Mouse (Mus musculus): ENCODE measurements around the gene Cdrt4.

Gene Cdrt4

GRCm38 (mm10) chr11:62951012-62951411 is at the start of gene Cdrt4:
Gene Cdrt4, plus strand, starts transcription at chr11:62951193.
- no peak for DNase-seq

DNA sequence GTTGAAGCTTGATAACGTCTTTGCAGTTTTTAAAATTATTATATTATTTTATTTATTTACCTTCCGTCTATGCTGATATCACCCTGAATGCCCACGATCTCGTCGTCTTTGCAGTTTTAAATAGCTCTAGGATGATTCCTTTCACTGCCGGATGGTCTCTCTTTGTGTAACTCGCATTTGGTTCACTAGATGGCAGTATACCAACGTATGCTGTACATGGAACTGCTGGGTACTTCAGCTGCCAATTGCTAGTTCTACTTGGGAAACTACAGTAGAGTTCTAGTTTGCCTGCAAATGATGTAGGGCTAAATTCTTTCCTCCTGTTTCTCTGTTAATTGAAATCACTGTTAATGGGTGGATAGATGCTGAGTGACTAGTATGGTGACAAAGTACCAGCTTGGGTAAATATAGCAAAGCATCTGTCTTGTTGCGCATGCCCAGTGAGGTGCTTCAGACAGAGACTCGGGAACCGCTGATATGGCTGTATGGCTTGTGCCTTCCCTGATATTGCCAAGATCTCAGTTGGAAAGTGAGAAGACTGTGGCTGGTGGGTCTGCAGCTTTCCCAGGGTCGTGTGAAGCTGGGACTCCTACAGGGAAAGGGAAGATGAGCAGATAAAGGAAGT is 49.2 kb upstream of the Cdrt4 start:
- peak; percentile 36 for DNase-seq

GRCm38 (mm10) chr11:62903871-62904495 is 47.0 kb upstream of the Cdrt4 start:
- DNase-seq = no peak

DNA sequence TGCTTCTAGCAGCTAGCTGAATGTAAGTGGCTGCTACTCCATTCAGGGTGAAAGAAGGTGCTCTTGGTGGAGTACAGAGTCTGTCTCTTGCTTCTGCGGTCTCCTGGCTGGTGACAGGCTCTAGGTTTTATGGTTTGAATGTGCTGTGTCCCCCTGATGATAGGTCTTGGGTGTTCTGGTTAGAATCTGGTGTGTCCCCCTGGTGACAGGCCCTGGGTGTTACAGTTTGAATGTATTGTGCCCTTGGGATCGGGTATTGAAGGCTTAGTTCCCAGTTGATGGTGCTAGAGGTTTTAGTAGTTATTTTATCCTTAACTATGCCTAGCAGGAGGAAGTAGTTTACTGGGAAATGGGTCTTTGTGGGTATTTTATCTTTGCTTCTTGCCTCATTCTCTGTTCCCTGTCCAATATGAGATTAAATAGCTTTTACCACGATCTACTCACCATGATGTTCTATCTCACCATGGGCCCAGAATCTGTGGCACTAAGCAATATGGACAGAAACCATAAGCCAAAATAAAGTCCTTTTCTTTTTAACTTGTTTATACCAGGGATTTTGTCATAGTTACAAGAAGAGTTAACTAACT is 41.2 kb upstream of the Cdrt4 start:
- DNase-seq = no peak

GRCm38 (mm10) chr11:62911362-62911761 is 39.6 kb upstream of the Cdrt4 start:
- DNase-seq = no peak

GRCm38 (mm10) chr11:62913141-62913540 is 37.9 kb upstream of the Cdrt4 start:
- DNase-seq = no peak

DNA sequence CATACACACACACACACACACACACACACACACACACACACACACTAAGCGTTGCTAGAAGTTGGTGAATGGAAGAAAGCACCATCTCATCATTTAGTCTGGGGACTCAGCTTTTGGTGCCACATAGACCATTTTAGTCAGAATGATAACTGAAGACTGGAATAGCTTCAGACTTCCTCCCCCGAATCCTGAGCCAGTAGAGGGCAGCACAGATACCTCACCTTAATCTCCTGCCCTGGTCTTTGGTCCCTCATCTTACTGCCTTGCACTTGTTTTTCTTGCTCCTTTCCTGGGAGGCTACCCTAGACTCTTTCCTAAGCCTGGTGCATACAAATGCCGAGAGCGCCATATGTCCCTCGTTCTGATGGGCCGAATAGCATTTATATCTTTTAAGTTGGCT is 36.5 kb upstream of the Cdrt4 start:
- no peak for DNase-seq

- no peak for DNase-seq
These were observed 35.5 kb upstream of the Cdrt4 start for GRCm38 (mm10) chr11:62915486-62915885.

GRCm38 (mm10) chr11:62916765-62917164 is 34.2 kb upstream of the Cdrt4 start:
- no peak for DNase-seq

DNA sequence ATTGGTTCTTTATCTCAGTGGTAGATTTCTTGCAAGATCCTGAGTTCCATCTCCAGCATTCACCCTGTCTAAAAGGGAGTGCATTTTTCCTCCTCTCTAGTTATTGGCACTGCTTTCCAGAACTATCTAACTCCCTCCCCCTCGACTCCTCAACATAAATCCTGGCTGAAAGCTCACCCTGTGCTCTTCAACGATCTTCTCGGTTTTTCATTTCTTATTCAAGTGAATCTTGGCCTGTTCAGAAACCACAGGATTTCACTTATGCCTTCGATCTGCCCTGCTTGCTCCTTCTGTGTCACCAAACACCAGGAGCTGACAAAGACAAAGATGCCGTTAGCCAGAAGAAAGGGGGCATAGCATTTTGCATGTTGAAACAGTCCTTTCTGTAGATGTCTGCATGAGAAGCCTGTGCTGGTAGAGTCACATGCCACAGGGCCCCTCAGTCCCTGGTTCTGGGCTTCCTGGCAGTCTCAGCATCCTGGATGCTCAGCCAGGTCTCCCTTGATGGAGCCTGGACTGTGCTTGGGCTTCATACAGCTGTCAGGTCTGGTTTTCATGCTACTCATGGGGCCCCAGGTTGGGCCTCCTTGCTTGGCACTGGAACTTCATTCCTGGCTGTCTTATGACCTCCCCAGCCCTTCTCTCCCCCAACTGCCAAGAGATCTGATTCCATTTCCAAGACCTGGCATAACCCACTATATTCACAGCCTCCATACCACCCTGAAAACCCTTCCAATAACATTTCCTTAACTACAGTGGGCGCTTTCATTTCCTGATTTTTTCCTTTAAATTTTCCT is 30.8 kb upstream of the Cdrt4 start:
- DNase-seq = no peak

GRCm38 (mm10) chr11:62920743-62921050 is 30.3 kb upstream of the Cdrt4 start:
- no peak for DNase-seq

GRCm38 (mm10) chr11:62921052-62921977 is 29.7 kb upstream of the Cdrt4 start:
- peak; percentile 91 for DNase-seq

DNA sequence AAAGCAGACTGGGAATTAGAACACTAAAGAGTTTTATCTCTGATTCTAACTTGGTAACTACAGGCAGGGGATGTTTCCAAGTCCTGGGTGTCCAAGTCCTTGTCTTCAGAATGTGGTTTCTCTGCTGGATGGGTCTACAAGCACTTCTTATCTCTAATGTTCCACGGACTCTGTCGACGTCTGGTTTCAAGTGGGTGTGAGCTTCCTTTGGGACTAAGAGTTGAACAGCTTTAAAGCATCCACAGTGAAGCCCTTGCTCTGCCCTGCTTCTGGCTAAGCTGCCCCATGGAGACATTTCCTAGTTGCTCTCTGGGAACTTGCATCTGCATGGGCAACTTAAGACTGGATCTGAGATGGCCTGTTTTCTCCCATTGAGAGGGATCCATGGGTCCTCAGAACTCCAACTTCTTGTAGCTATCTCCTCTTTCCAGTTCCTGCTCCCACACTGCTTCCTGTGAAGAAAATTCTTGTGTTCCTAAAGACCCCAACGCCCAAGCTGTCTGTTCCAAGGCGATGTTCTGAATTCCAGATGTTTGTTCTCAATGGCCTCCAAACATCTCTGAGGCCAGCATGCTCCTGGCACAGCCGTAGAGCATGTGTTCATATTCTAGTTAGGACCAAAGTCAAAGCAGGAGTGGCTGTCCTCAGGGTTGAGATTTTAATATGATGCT is 26.8 kb upstream of the Cdrt4 start:
- no peak for DNase-seq

DNA sequence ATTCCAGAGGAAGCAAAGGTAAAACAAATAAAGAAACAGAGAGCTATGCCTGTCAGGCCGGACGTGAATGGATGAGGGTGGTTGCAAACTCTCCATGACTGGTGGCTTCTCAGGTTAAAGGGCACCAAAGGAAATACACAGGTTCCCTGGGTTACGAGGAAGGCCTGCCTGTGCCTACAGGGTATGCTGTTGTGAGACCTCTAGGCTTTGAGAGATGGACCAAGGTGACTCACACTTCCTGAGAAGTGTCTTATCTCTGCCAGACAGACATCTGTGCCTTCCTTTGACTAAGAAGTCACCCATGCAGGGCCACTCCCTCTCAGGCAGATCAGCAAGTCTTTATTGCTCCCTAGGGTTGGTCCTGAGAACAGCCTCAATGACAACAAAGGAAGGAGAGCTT is 21.2 kb upstream of the Cdrt4 start:
- DNase-seq = peak; percentile 35

- DNase-seq = no peak
These were observed 20.4 kb upstream of the Cdrt4 start for GRCm38 (mm10) chr11:62930574-62930973.

- no peak for DNase-seq
These were observed 19.9 kb upstream of the Cdrt4 start for GRCm38 (mm10) chr11:62931141-62931540.

- no peak for DNase-seq
These were observed 17.9 kb upstream of the Cdrt4 start for GRCm38 (mm10) chr11:62933099-62933498.

- DNase-seq = no peak
These were observed 16.0 kb upstream of the Cdrt4 start for GRCm38 (mm10) chr11:62934795-62935514.

DNA sequence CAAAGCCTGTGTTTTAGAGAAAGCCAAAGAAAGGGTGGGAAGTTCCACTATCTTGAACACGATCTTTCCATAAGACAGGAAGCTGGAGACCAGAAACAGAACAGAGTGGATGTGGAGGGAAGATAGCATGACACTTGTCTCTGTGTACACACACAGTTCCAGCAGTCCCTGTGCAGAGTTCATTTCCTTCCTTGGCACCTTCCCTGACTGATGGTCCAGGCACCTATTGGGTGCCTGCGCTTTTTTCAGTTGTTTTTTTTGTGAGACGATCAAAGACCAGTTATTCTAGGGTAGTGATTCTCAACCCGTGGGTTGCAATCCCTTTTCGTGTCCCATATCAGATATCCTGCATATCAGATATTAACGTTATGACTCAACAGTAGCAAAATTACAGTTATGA is 13.0 kb upstream of the Cdrt4 start:
- no peak for DNase-seq

DNA sequence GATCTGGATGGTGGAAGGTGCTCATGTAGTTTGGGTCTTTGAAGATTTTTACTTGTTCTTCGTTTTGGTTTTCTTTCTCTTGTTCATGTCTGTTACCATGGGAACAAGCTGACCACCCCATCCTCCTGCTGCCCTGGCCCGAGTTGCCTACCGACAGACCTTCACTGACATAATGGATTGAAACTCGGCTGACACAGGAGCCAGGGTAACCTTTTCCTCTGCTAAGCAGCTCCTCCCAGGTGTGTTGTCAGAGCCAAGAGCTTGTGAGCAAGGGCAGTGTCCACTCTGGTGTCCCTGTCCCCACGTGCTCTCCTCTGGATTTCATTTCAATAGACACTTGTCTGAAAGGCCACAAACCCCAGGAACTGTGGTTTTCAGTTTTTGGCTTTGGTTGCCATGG is 12.1 kb upstream of the Cdrt4 start:
- DNase-seq = no peak

DNA sequence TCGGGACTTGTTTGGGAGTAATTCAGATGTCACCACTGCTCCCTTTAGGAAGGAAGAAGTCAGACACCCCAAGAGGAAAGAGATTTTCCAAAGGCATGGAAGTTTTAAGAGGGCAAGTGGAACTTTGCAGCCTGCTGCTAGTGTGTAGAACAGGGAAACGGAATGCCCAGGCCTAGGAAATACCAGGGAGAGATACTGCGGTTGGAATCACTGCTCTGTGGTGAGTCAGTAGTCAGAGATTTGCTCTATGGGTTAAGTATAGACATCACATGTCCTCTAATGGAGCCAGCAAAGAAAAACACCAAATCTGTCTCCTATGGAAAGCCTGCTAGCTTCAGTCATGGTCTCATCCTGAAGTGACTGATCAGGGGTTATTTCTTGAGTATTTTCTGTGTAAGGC is 10.8 kb upstream of the Cdrt4 start:
- no peak for DNase-seq

DNA sequence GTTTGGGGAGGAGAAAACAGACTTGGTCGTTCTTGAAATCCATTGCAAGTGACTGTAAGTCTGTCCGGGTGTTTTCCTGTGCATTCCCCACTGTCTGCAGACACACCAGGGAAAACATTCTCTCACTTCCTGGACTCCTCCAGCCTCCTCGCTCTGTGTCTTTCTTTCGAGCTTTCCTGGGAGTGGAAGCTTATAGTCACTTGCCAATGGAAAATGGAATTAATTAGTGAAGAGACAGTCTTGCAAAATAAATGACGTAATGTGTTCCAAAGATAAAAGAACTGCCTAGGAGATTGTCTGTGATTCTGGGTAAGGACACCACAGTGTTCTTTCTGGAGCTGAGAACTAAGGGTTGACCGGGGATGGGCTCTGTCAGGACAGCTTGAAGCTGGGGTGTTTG is 7.5 kb upstream of the Cdrt4 start:
- no peak for DNase-seq

Measured in kidney, adult 18-20 months (tissue).